Mouse (Mus musculus): ENCODE measurements around the gene Lamp2.

DNA sequence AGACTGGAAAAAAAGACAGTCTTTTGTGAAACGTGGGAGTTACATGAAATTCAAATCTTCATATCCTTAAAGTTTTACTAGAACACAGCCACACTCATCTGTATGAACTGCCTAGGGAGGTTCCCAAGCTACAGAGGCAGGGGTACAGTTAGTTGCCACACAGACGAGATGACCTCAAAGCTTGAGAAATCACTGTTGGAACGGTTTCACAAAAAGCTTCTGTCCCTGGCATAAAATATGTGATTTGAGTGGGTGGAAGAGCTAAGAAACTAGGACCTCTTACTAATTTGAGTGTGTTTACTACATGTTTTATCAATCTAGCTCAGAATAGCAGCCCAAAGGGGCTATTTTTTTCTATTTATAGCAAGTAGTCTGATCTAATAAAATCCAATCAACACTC lies 33.9 kb downstream of the Lamp2 start:
- TF ChIP-seq CTCF (conservative IDR thresholded peaks at IDR 0.05; ENCODE audit: low read length) (no peak), POU5F1 (IDR thresholded peaks at IDR 0.05; ENCODE audit: borderline replicate concordance, low read length) (no peak)

Data from E14TG2a.4 (cell line).